Mouse (Mus musculus) lung, postnatal 0 days (tissue): ENCODE measurements at regions not wholly inside any gene's neighbourhood (a gene's known extent, or its start where the extent isn't known, plus 50 kb on each side); places are given as distances from the start of the nearest gene placed in this dataset.

Experiments
- ATAC-seq: fragments of 200-750 bp; cut with Nextera tagmentation; 2 replicates; pipeline ENCODE4 v1.8.0; 2017; ENCODE audit warnings: moderate library complexity
- DNase-seq: peaks from one replicate; pipeline ENCODE4 v3.0.0-alpha.2; 2016; ENCODE audit warnings: low spot score
- H3K27ac ChIP-seq: fragments of 300-500 bp; sonication (generic); 2 replicates; pipeline ENCODE4 v1.5.1; 2014; ENCODE audit warnings: antibody characterized with exemption, mild to moderate bottlenecking, low read length, mixed read lengths
- H3K27me3 ChIP-seq: fragments of 300-500 bp; sonication (generic); replicated peaks from 2 replicates; pipeline ENCODE4 v1.6.1; 2014; ENCODE audit warnings: low read length, mixed read lengths; ENCODE audit not compliant: insufficient read depth
- H3K36me3 ChIP-seq: fragments of 300-500 bp; sonication (generic); 2 replicates; pipeline ENCODE4 v1.6.1; 2014; ENCODE audit warnings: low read length, mixed read lengths; ENCODE audit not compliant: insufficient read depth
- H3K4me1 ChIP-seq: fragments of 300-500 bp; sonication (generic); 2 replicates; pipeline ENCODE4 v1.6.1; 2014; ENCODE audit warnings: antibody characterized with exemption, low read depth, low read length, mixed read lengths; ENCODE audit not compliant: insufficient read depth
- H3K4me2 ChIP-seq: fragments of 300-500 bp; sonication (generic); replicated peaks from 2 replicates; pipeline ENCODE4 v1.6.1; 2014; ENCODE audit warnings: low read depth, mild to moderate bottlenecking, low read length, moderate library complexity, mixed read lengths
- H3K4me3 ChIP-seq: fragments of 300-500 bp; sonication (generic); 2 replicates; pipeline ENCODE4 v1.5.1; 2014; ENCODE audit warnings: low read depth, low read length
- H3K9ac ChIP-seq: fragments of 300-500 bp; sonication (generic); replicated peaks from 2 replicates; pipeline ENCODE4 v1.6.1; 2014; ENCODE audit warnings: low read depth, mild to moderate bottlenecking
- H3K9me3 ChIP-seq: fragments of 300-500 bp; sonication (generic); 2 replicates; pipeline ENCODE4 v1.6.1; 2016; ENCODE audit warnings: low read length, mixed read lengths
- CTCF ChIP-seq: IDR thresholded peaks from 2 replicates; pipeline ENCODE4 v1.5.1; 2016; ENCODE audit warnings: antibody characterized with exemption, mild to moderate bottlenecking
- EP300 ChIP-seq: IDR thresholded peaks from 2 replicates; pipeline ENCODE4 v1.6.1; 2016; ENCODE audit warnings: antibody characterized with exemption, mild to moderate bottlenecking, control low read depth
- WGBS: fragments of 180-500 bp; shearing (Covaris S2); extraction: QIAGEN DNeasy Blood & Tissue Kit; methylation state at CpG from one replicate; pipeline ENCODE4 v1.1.7; 2014; 5-methylcytosine and 5-hydroxymethylcytosine counted together

DNA sequence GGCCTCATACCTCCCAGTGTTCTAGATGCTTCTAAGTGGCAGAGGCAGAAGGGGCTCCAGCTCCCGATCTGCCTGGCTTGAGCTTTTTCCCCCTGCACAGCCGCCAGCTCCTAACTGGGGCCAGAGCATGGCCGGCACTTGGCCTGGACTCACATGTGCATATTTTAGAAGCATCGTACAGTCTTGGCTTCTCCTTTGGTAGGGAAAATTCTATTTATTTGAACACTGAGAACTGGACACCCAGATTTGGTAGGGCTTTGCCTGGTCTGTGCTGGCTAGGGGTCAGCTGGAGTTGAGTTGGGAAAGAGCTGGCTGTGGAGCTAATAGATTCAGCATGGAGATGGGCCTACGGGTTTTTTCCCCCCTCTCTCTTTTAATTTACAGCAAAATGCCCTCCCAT, 282.9 kb upstream of the Auts2 start:
- ATAC-seq (no peak), DNase-seq (no peak)
- 80% methylated on average over 5 of the region's 5 CpGs for WGBS
- Histone ChIP-seq H3K4me3 (no peak overlapping the region), H3K4me1 (no peaks in the 10 kb centered on the region), H3K9ac (no peak overlapping the region), H3K27me3 (no peaks in the 10 kb centered on the region), H3K4me2 (no peak overlapping the region), H3K9me3 (no peaks in the 10 kb centered on the region), H3K27ac (no peak overlapping the region), H3K36me3 (no peaks in the 10 kb centered on the region)
- TF ChIP-seq CTCF (no peak), EP300 (no peak)

DNA sequence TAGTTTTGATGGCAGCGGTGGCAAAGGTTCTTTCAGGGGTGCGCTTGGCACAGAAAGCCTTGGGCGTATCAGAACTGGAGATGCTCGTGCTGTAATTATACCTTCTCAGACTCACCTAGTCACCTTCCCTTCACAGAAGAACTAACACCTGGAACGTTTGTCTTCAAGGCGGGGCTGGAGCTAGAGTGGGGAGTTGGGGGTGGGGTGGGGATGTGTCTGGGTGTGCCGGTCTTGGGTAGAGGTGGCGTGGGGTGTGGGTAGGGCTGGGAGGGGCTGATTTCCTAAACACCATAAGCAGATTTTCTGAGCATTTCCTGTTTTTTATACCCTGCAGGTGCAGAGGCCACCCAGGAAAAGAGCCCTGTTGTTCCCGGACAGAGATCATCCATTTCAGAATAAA, 274.5 kb upstream of the Auts2 start:
- H3K36me3 ChIP-seq = no peaks in the 10 kb centered on the region
- WGBS = 72% methylated on average over 9 of the region's 9 CpGs
- no peak for ATAC-seq
- H3K9ac ChIP-seq = no peak overlapping the region
- H3K9me3 ChIP-seq = no peaks in the 10 kb centered on the region
- no peaks in the 10 kb centered on the region for H3K27me3 ChIP-seq
- no peak overlapping the region for H3K4me3 ChIP-seq
- H3K27ac ChIP-seq = no peak overlapping the region
- H3K4me1 ChIP-seq = no peaks in the 10 kb centered on the region
- no peak overlapping the region for H3K4me2 ChIP-seq
- no peak for TF ChIP-seq EP300
- TF ChIP-seq CTCF = no peak
- DNase-seq = no peak

- H3K4me3 ChIP-seq = no peak overlapping the region
- no peak overlapping the region for H3K9ac ChIP-seq
- no peaks in the 10 kb centered on the region for H3K36me3 ChIP-seq
- no peak overlapping the region for H3K4me2 ChIP-seq
- no peaks in the 10 kb centered on the region for H3K4me1 ChIP-seq
- peak; percentile 20 for DNase-seq
- 23% methylated on average over 4 of the region's 4 CpGs for WGBS
- no peak for TF ChIP-seq CTCF
- no peak for TF ChIP-seq EP300
- H3K27me3 ChIP-seq = no peaks in the 10 kb centered on the region
- no peak overlapping the region for H3K27ac ChIP-seq
- no peaks in the 10 kb centered on the region for H3K9me3 ChIP-seq
- ATAC-seq = no peak
Measured at GRCm38 (mm10) chr5:132809181-132809580, 266.0 kb upstream of the Auts2 start.

- no peak for TF ChIP-seq CTCF
- TF ChIP-seq EP300 = no peak
- WGBS = 72% methylated on average over 1 of the region's 1 CpGs
- H3K4me1 ChIP-seq = no peaks in the 10 kb centered on the region
- DNase-seq (no peak), ATAC-seq (no peak)
- no peak overlapping the region for H3K9ac ChIP-seq
- no peaks in the 10 kb centered on the region for H3K9me3 ChIP-seq
- H3K27me3 ChIP-seq = no peaks in the 10 kb centered on the region
- no peak overlapping the region for H3K27ac ChIP-seq
- no peak overlapping the region for H3K4me3 ChIP-seq
- no peaks in the 10 kb centered on the region for H3K36me3 ChIP-seq
- H3K4me2 ChIP-seq = no peak overlapping the region
Measured at GRCm38 (mm10) chr5:132796061-132796460, 252.9 kb upstream of the Auts2 start.

DNA sequence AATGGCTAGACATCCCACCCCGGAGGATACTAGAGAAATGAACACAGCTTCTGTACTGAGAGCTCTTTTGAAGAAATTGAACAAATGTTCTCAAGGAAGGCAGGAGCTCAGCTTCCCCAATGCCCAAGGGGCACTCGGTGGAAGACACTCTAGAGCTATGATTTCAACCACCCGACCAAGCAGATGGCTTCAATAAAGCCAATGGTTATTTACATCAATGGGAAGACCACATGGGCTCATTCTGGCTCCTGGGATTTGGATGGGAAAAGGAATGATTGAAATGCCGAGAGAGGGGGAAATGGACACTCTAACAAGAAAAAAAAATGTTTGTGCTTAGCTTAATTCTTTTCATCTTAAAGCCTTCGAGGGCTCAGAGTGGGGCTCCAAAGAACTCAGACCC, 249.3 kb upstream of the Auts2 start:
- Histone ChIP-seq H3K4me2 (no peak overlapping the region), H3K27ac (no peak overlapping the region), H3K9me3 (no peaks in the 10 kb centered on the region), H3K9ac (no peak overlapping the region), H3K27me3 (no peaks in the 10 kb centered on the region), H3K4me3 (no peak overlapping the region), H3K4me1 (no peaks in the 10 kb centered on the region), H3K36me3 (no peaks in the 10 kb centered on the region)
- WGBS = 59% methylated on average over 5 of the region's 5 CpGs
- no peak for DNase-seq
- TF ChIP-seq EP300 = no peak
- no peak for TF ChIP-seq CTCF
- ATAC-seq = no peak

DNA sequence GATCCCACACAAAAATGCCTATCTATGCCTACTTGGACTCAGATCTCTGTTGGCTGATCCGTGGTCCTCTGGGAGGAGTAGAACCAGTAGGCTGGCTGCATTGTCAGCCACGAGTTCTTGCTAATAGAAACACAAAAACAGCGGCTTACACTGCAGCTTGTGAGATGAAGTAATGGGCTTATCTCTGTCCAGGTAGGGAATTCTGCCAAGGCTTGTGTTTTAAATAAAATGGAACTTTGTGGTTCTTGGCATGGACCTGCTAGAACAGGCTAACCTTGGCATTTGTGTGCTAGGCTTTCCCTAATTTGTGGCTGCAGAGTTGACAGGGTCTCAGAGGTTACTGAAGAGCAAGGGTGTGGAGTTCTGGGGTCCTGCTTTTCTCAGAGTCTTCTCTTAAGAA, 242.1 kb upstream of the Auts2 start:
- TF ChIP-seq CTCF (no peak), EP300 (no peak)
- no peak for ATAC-seq
- no peak overlapping the region for H3K4me3 ChIP-seq
- H3K9ac ChIP-seq = no peak overlapping the region
- DNase-seq = no peak
- 53% methylated on average over 3 of the region's 3 CpGs for WGBS
- H3K27me3 ChIP-seq = no peaks in the 10 kb centered on the region
- no peaks in the 10 kb centered on the region for H3K4me1 ChIP-seq
- H3K9me3 ChIP-seq = no peaks in the 10 kb centered on the region
- no peak overlapping the region for H3K27ac ChIP-seq
- no peaks in the 10 kb centered on the region for H3K36me3 ChIP-seq
- no peak overlapping the region for H3K4me2 ChIP-seq

DNA sequence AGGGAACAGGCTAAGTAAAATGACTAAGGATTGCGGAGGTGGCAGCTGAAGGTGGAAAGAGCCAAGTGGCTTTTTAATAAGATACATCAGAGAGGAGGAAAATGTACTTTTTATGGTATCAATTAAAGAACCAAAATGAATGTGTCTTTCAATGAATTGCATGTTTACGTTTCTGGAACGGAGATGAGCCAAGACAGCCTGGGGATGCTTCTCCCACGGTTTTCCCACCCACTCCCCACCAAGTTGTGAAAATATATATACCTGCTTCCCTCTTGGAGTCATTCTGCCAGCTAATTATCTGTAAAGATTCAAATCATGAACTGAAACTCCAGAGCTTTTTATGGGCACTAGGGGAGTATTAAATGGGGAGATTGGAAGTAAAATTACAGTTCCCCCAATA, 241.6 kb upstream of the Auts2 start:
- ATAC-seq = no peak
- no peak overlapping the region for H3K4me2 ChIP-seq
- no peaks in the 10 kb centered on the region for H3K9me3 ChIP-seq
- H3K36me3 ChIP-seq = no peaks in the 10 kb centered on the region
- H3K27me3 ChIP-seq = no peaks in the 10 kb centered on the region
- DNase-seq = no peak
- WGBS = 61% methylated on average over 4 of the region's 4 CpGs
- TF ChIP-seq EP300 = no peak
- TF ChIP-seq CTCF = no peak
- H3K4me3 ChIP-seq = no peak overlapping the region
- H3K9ac ChIP-seq = no peak overlapping the region
- H3K4me1 ChIP-seq = no peaks in the 10 kb centered on the region
- no peak overlapping the region for H3K27ac ChIP-seq
